Mouse (Mus musculus) stomach, postnatal 0 days (tissue): ENCODE measurements around the gene Ftl1.

ENCODE experiments used
- CTCF ChIP-seq: IDR thresholded peaks from 2 replicates; pipeline ENCODE4 v1.5.1; 2016; ENCODE audit warnings: antibody characterized with exemption, low read depth, mild to moderate bottlenecking, moderate library complexity
- EP300 ChIP-seq: optimal IDR thresholded peaks from 2 replicates; pipeline ENCODE3; 2016; ENCODE audit warnings: antibody characterized with exemption

GRCm38 (mm10) chr7:45476453-45476852 lies 16.8 kb upstream of the Ftl1 start:
- TF ChIP-seq CTCF (no peak), EP300 (no peak)
